Comparison of ENCODE assay signal across 14 mouse cellular contexts in genomic region chr12:77324142-77324541, GRCm38 (mm10).
"Had no signal": no experiment of that assay in that cellular context is flagged by ENCODE, and none has a peak within 500 bp of the region (broad histone marks: within the 10 kb centered on the region; RNA-seq: fewer than 3 reads in every experiment).

No protein-coding gene starts in this region.

- ATAC-seq: intestine, embryonic 15.5 days; lung, postnatal 0 days; midbrain, embryonic 13.5 days had no signal

- H3K9ac ChIP-seq: intestine, embryonic 15.5 days; kidney, embryonic 15.5 days; liver, embryonic 14.5 days; midbrain, embryonic 13.5 days; neural tube, embryonic 15.5 days had no signal

- H3K4me2 ChIP-seq: intestine, embryonic 15.5 days; kidney, embryonic 15.5 days; midbrain, embryonic 13.5 days; neural tube, embryonic 15.5 days had no signal

- H3K27ac ChIP-seq: intestine, embryonic 15.5 days; kidney, embryonic 15.5 days; left cerebral cortex, adult 2 months; limb, embryonic 10.5 days; liver, embryonic 14.5 days; midbrain, embryonic 13.5 days; neural tube, embryonic 15.5 days; stomach, postnatal 0 days had no signal

- H3K4me3 ChIP-seq: intestine, embryonic 15.5 days; kidney, embryonic 15.5 days; left cerebral cortex, adult 2 months; limb, embryonic 10.5 days; midbrain, embryonic 13.5 days; neural tube, embryonic 15.5 days had no signal

- DNase-seq: kidney, adult 18-20 months; kidney, postnatal 14 days; lung, adult 2 months; lung, postnatal 4 days; thymus, postnatal 14 days had no signal

- H3K9me3 ChIP-seq: intestine, embryonic 15.5 days; kidney, embryonic 15.5 days; limb, embryonic 10.5 days; midbrain, embryonic 13.5 days; neural tube, embryonic 15.5 days had no signal

- H3K36me3 ChIP-seq: intestine, embryonic 15.5 days; kidney, embryonic 15.5 days; limb, embryonic 10.5 days; midbrain, embryonic 13.5 days; neural tube, embryonic 15.5 days had no signal

- H3K27me3 ChIP-seq: intestine, embryonic 15.5 days; kidney, embryonic 15.5 days; midbrain, embryonic 13.5 days; neural tube, embryonic 15.5 days had no signal

- H3K4me1 ChIP-seq: intestine, embryonic 15.5 days; kidney, embryonic 15.5 days; midbrain, embryonic 13.5 days; neural tube, embryonic 15.5 days had no signal
